In genomic region chr2:35496279-35497013, GRCm38 (mm10) we compare ENCODE assay signal across 12 mouse cellular contexts. TPM values are rescaled to one million over a fixed set of nuclear protein-coding genes. Genes with fewer than 3 reads are reported as not detected.
DNase-seq lines count a peak whose midpoint lies in the region; ATAC-seq and TF ChIP-seq lines count a peak whose summit lies in the region.
"Had no signal": no experiment of that assay in that cellular context is flagged by ENCODE, and none has a peak within 500 bp of the region (broad histone marks: within the 10 kb centered on the region; RNA-seq: fewer than 3 reads in every experiment).

No protein-coding gene starts in this region.

- TF ChIP-seq EP300 in heart, adult 2 months (IDR thresholded peaks at IDR 0.05; ENCODE audit: insufficient read depth, low read depth, low read length), result no peak

- no peak overlapping the region for H3K9ac ChIP-seq in heart, adult 2 months (ENCODE audit: low read depth, low read length)
- H3K9ac ChIP-seq in lung, embryonic 15.5 days, result no peak overlapping the region
- H3K9ac ChIP-seq in embryonic facial prominence, embryonic 13.5 days, result no peak overlapping the region
- H3K9ac ChIP-seq: limb, embryonic 15.5 days; midbrain, embryonic 15.5 days had no signal

- 43% methylated on average over 5 of the region's 5 CpGs for WGBS in heart, adult 2 months
- 49% methylated on average over 5 of the region's 5 CpGs for WGBS in lung, embryonic 15.5 days
- WGBS in embryonic facial prominence, embryonic 13.5 days, result 50% methylated on average over 5 of the region's 5 CpGs
- 84% methylated on average over 5 of the region's 5 CpGs for WGBS in forebrain, embryonic 10.5 days

- H3K9me3 ChIP-seq in lung, embryonic 15.5 days, result no peaks in the 10 kb centered on the region
- no peaks in the 10 kb centered on the region for H3K9me3 ChIP-seq in embryonic facial prominence, embryonic 13.5 days
- H3K9me3 ChIP-seq in megakaryocyte, embryonic 14.5 days, result peaks cover 25% of the 10 kb centered on the region
- H3K9me3 ChIP-seq in forebrain, embryonic 10.5 days, result no peaks in the 10 kb centered on the region
- H3K9me3 ChIP-seq: hindbrain, embryonic 10.5 days; limb, embryonic 15.5 days; midbrain, embryonic 15.5 days had no signal

- H3K4me3 ChIP-seq in heart, adult 2 months, result no peak overlapping the region
- H3K4me3 ChIP-seq in lung, embryonic 15.5 days, result no peak overlapping the region
- H3K4me3 ChIP-seq in embryonic facial prominence, embryonic 13.5 days, result no peak overlapping the region
- peak overlapping the region; percentile 88 for H3K4me3 ChIP-seq in megakaryocyte, embryonic 14.5 days (replicated peaks)
- no peak overlapping the region for H3K4me3 ChIP-seq in forebrain, embryonic 10.5 days
- H3K4me3 ChIP-seq: hindbrain, embryonic 10.5 days; layer of hippocampus, adult 2 months; limb, embryonic 15.5 days; midbrain, embryonic 15.5 days had no signal

- H3K27me3 ChIP-seq in heart, adult 2 months (ENCODE audit: control insufficient read depth, insufficient read depth, low read length), result no peaks in the 10 kb centered on the region
- no peaks in the 10 kb centered on the region for H3K27me3 ChIP-seq in lung, embryonic 15.5 days
- H3K27me3 ChIP-seq in embryonic facial prominence, embryonic 13.5 days, result no peaks in the 10 kb centered on the region
- H3K27me3 ChIP-seq in megakaryocyte, embryonic 14.5 days (replicated peaks), result no peaks in the 10 kb centered on the region
- H3K27me3 ChIP-seq in forebrain, embryonic 10.5 days (ENCODE audit: poor library complexity, severe bottlenecking), result no peaks in the 10 kb centered on the region
- H3K27me3 ChIP-seq: limb, embryonic 15.5 days; midbrain, embryonic 15.5 days had no signal

- no peak for DNase-seq in heart, adult 2 months
- no peak for DNase-seq in heart, adult 18-20 months
- no peak for DNase-seq in lung, postnatal 4 days
- DNase-seq in forebrain, embryonic 10.5 days (ENCODE audit: extremely low spot score, low spot score), result no peak
- no peak for DNase-seq in right cerebral cortex, postnatal 36 days (ENCODE audit: low spot score in 2 of 2)

- peak overlapping the region; percentile 56 for H3K27ac ChIP-seq in heart, adult 2 months
- H3K27ac ChIP-seq in lung, embryonic 15.5 days, result peak overlapping the region; percentile 8; the same call in 1 of the 2 replicates
- H3K27ac ChIP-seq in embryonic facial prominence, embryonic 13.5 days, result peak overlapping the region; percentile 57
- no peak overlapping the region for H3K27ac ChIP-seq in forebrain, embryonic 10.5 days
- H3K27ac ChIP-seq: hindbrain, embryonic 10.5 days; layer of hippocampus, adult 2 months; midbrain, embryonic 15.5 days had no signal

- ATAC-seq in lung, embryonic 15.5 days (ENCODE audit: borderline replicate concordance, extremely low read depth, low FRiP score, low TSS enrichment), result no peak
- ATAC-seq in embryonic facial prominence, embryonic 13.5 days (ENCODE audit: insufficient number of reproducible peaks, insufficient read depth, low FRiP score, low TSS enrichment, low read depth), result no peak
- ATAC-seq: midbrain, embryonic 15.5 days had no signal

- intact Hi-C loops in heart, adult 2 months (cut with DNase I), result no loop called here

- no peaks in the 10 kb centered on the region for H3K36me3 ChIP-seq in heart, adult 2 months (ENCODE audit: control insufficient read depth, insufficient read depth, low read length)
- no peaks in the 10 kb centered on the region for H3K36me3 ChIP-seq in lung, embryonic 15.5 days
- H3K36me3 ChIP-seq in embryonic facial prominence, embryonic 13.5 days, result no peaks in the 10 kb centered on the region
- H3K36me3 ChIP-seq in megakaryocyte, embryonic 14.5 days (replicated peaks; ENCODE audit: low read length), result peaks cover 36% of the 10 kb centered on the region
- no peaks in the 10 kb centered on the region for H3K36me3 ChIP-seq in forebrain, embryonic 10.5 days (replicated peaks)
- H3K36me3 ChIP-seq: hindbrain, embryonic 10.5 days; limb, embryonic 15.5 days; midbrain, embryonic 15.5 days had no signal

- no peak for TF ChIP-seq POLR2A in heart, adult 2 months (IDR thresholded peaks at IDR 0.05; ENCODE audit: insufficient read depth, low read depth, low read length)

- peaks cover 9% of the 10 kb centered on the region for H3K4me1 ChIP-seq in heart, adult 2 months (ENCODE audit: control insufficient read depth, insufficient read depth, low read length)
- H3K4me1 ChIP-seq in lung, embryonic 15.5 days, result 0 out of 2 replicates have a peak, but pooled peaks cover 5% of the 10 kb centered on the region
- H3K4me1 ChIP-seq in embryonic facial prominence, embryonic 13.5 days, result peaks cover 19% of the 10 kb centered on the region
- H3K4me1 ChIP-seq in megakaryocyte, embryonic 14.5 days, result peaks cover 87% of the 10 kb centered on the region
- no peaks in the 10 kb centered on the region for H3K4me1 ChIP-seq in forebrain, embryonic 10.5 days
- H3K4me1 ChIP-seq: midbrain, embryonic 15.5 days had no signal

- no peak overlapping the region for H3K4me2 ChIP-seq in lung, embryonic 15.5 days
- no peak overlapping the region for H3K4me2 ChIP-seq in embryonic facial prominence, embryonic 13.5 days
- H3K4me2 ChIP-seq: limb, embryonic 15.5 days; midbrain, embryonic 15.5 days had no signal

- no peaks in the 10 kb centered on the region for H3K79me2 ChIP-seq in heart, adult 2 months (replicated peaks; ENCODE audit: control insufficient read depth, insufficient read depth, low read length)

- no peak for TF ChIP-seq CTCF in heart, adult 2 months (IDR thresholded peaks at IDR 0.05)

RNA-seq across cellular contexts. Expression of gene Ggta1, which starts 33.4 kb away (rescaled TPM):
- total RNA-seq in heart, adult 2 months (2021), result 10 to 100 TPM; 15.4 to 15.5 TPM
- polyA plus RNA-seq in heart, adult 2 months (2012; rRNA removed), result 8.6 and 16.0 TPM in 2 replicates
- total RNA-seq in heart, adult 18-20 months (2021), result 10 to 100 TPM; 13.6 to 17.0 TPM
- 19.6 and 20.8 TPM in 2 replicates for polyA plus RNA-seq in lung, embryonic 15.5 days (2015; fragmentation: Nextera tagmentation; extraction: Ambion mirVana)
- 16.7 and 18.8 TPM in 2 replicates for polyA plus RNA-seq in embryonic facial prominence, embryonic 13.5 days (2015; fragmentation: Nextera tagmentation; extraction: Ambion mirVana)
- polyA plus RNA-seq in megakaryocyte, embryonic 14.5 days (2012; ENCODE audit: insufficient read depth, low replicate concordance), result 1.9 and 6.5 TPM in 2 replicates
- 6.4 TPM in 2 replicates for polyA plus RNA-seq in forebrain, embryonic 10.5 days (2016; fragmentation: Nextera tagmentation; extraction: Ambion mirVana)
